Mouse (Mus musculus): ENCODE measurements around the gene 4930512M02Rik. TPM values are rescaled to one million over a fixed set of nuclear protein-coding genes. Genes with fewer than 3 reads are reported as not detected.

Gene 4930512M02Rik
- polyA plus RNA-seq, 1 experiment: not detected

- no peak for DNase-seq (ENCODE audit: extremely low spot score in 1 of 2, low spot score in 1 of 2)
These were observed 62.4 kb downstream of the 4930512M02Rik start for GRCm38 (mm10) chr11:11565146-11565820.

GRCm38 (mm10) chr11:11564266-11565044 lies 63.2 kb downstream of the 4930512M02Rik start:
- DNase-seq (ENCODE audit: extremely low spot score in 1 of 2, low spot score in 1 of 2): no peak

GRCm38 (mm10) chr11:11561118-11561517 lies 66.5 kb downstream of the 4930512M02Rik start:
- no peak for DNase-seq (ENCODE audit: extremely low spot score in 1 of 2, low spot score in 1 of 2)

GRCm38 (mm10) chr11:11559099-11559686 lies 68.4 kb downstream of the 4930512M02Rik start:
- no peak for DNase-seq (ENCODE audit: extremely low spot score in 1 of 2, low spot score in 1 of 2)

GRCm38 (mm10) chr11:11558662-11559061 lies 69.0 kb downstream of the 4930512M02Rik start:
- no peak for DNase-seq (ENCODE audit: extremely low spot score in 1 of 2, low spot score in 1 of 2)

- peak in 1 of 2 experiments; percentile 76 for DNase-seq (ENCODE audit: extremely low spot score in 1 of 2, low spot score in 1 of 2)
These were observed 70.3 kb downstream of the 4930512M02Rik start for GRCm38 (mm10) chr11:11557173-11557967.

GRCm38 (mm10) chr11:11556186-11556585 lies 71.4 kb downstream of the 4930512M02Rik start:
- no peak for DNase-seq (ENCODE audit: extremely low spot score in 1 of 2, low spot score in 1 of 2)

- no peak for DNase-seq (ENCODE audit: extremely low spot score in 1 of 2, low spot score in 1 of 2)
These were observed 72.1 kb downstream of the 4930512M02Rik start for GRCm38 (mm10) chr11:11555563-11555962.

- DNase-seq (ENCODE audit: extremely low spot score in 1 of 2, low spot score in 1 of 2): no peak
These were observed 79.9 kb downstream of the 4930512M02Rik start for GRCm38 (mm10) chr11:11547597-11548240.

GRCm38 (mm10) chr11:11546903-11547511 lies 80.6 kb downstream of the 4930512M02Rik start:
- DNase-seq (ENCODE audit: extremely low spot score in 1 of 2, low spot score in 1 of 2): no peak

- no peak for DNase-seq (ENCODE audit: extremely low spot score in 1 of 2, low spot score in 1 of 2)
These were observed 81.7 kb downstream of the 4930512M02Rik start for GRCm38 (mm10) chr11:11545948-11546347.

Other genes starting within 250 kb of the 4930512M02Rik start
- 0.27 and 0.80 TPM in 2 replicates for gene Spata48, start 165.7 kb downstream of the 4930512M02Rik start, polyA plus RNA-seq (2012; rRNA removed)
- gene Zpbp, start 165.4 kb downstream of the 4930512M02Rik start, polyA plus RNA-seq (2012; rRNA removed): 0.48 and 0.66 TPM in 2 replicates
- gene Ikzf1, start 57.2 kb upstream of the 4930512M02Rik start, polyA plus RNA-seq (2012; rRNA removed): 3.0 and 3.1 TPM in 2 replicates
- 0.58 and 0.69 TPM in 2 replicates for gene Fignl1, start 181.1 kb upstream of the 4930512M02Rik start, polyA plus RNA-seq (2012; rRNA removed)